Mouse (Mus musculus): ENCODE measurements around the gene Rapgef4. TPM values are rescaled to one million over a fixed set of nuclear protein-coding genes. Genes with fewer than 3 reads are reported as not detected.

The Rapgef4 gene
- 63.7 TPM for polyA plus RNA-seq (2014; fragmentation: Illumina TruSeq; extraction: RNeasy Lipid Tissue Mini Kit (QIAGEN cat#74804))

GRCm38 (mm10) chr2:71980771-71981342 lies at the start of gene Rapgef4:
Gene Rapgef4, plus strand, starts transcription at chr2:71981240.

GRCm38 (mm10) chr2:72285256-72285887 lies 304.3 kb downstream of the Rapgef4 start, which contains the start of gene Map3k20:
Gene Map3k20, plus strand, starts transcription at chr2:72285637.

Other genes with a start within 250 kb of the Rapgef4 start
- 156 TPM for gene Itga6, start 235.6 kb upstream of the Rapgef4 start, polyA plus RNA-seq (2014; fragmentation: Illumina TruSeq; extraction: RNeasy Lipid Tissue Mini Kit (QIAGEN cat#74804))
- gene Pdk1, start 108.0 kb upstream of the Rapgef4 start, polyA plus RNA-seq (2014; fragmentation: Illumina TruSeq; extraction: RNeasy Lipid Tissue Mini Kit (QIAGEN cat#74804)): 50.3 TPM